Mouse (Mus musculus) gastrocnemius, adult 2 months (tissue): ENCODE results near the gene Zzef1. TPM values are rescaled to one million over a fixed set of nuclear protein-coding genes. Genes with fewer than 3 reads are reported as not detected.

Experiments used
- DNase-seq: peaks from one replicate; pipeline ENCODE4 v3.0.0; 2022
- H3K27ac ChIP-seq: fragments of 200-600 bp; 2 replicates; pipeline ENCODE4 v1.8.1; 2022; ENCODE audit warnings: mild to moderate bottlenecking
- H3K4me3 ChIP-seq: fragments of 200-600 bp; 2 replicates; pipeline ENCODE4 v1.8.1; 2022; ENCODE audit warnings: mild to moderate bottlenecking, moderate library complexity
- CTCF ChIP-seq: fragments of 200-600 bp; IDR thresholded peaks from 2 replicates; pipeline ENCODE4 v1.8.1; 2022; ENCODE audit warnings: antibody characterized with exemption, mild to moderate bottlenecking, moderate library complexity
- intact Hi-C: fragments of 180-260 bp; cut with DNase I; formaldehyde crosslinking; loops from one replicate; pipeline ENCODE4 v1.15.1; 2025
- total RNA-seq, 2 experiments: library from RNA; stranded (reverse); gene quantifications; 2 replicates each; pipeline ENCODE4 v1.2.3; 2021

The Zzef1 gene
- total RNA-seq, 2 experiments from 2014 or later: 12.8 to 13.3 TPM

DNA sequence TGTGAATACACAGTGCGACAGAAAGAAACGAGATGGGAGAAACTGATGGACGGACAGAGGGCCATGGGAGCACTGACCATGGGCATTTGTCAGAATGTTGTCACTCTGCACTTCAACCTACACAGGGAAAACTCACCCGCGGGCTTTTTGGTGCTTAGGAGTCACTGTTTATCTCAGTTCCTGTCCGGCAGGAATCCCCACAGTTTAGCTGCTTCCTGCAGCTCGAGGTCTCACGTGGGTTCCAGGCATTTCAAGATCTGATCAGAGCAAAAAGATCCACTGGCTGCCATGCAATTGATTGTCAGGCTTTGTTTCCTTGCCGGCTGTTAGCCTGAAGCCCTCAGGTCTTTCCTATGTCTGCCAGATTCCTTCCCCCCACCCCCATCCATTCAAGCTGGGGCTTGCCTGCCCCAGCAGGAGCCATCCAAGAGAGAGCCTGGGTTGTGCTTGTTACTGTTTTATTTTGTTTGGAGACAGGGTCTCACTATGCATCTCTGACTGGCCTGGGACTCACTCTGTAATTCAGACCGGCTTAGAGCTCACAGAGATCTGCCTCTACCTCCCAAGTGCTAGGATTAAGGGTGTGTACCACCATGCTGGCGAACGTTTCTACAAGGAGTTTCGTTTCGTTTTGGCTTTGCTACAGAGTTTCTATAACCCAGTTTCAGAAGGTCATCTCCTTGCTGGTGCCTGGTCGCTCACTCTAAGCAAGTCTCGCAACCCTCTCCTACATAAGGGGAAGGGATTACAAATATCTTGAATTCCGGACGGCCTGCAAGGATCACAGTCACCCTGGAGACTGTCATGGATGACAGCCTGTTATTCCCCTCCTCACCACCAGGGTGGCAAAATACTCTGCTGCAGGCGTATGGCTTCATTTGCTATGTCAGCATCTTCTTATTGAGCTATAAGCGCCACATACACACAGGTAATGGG is 144.4 kb downstream of the Zzef1 start:
- peak; percentile 53 for DNase-seq
- peak overlapping the region; percentile 72 for H3K27ac ChIP-seq
- H3K4me3 ChIP-seq: peak overlapping the region; percentile 60
- intact Hi-C loops: loop anchor here (5.0 kb wide), 1 partner anchor 62 kb away; no protein-coding TSS in a partner anchor
- peak; percentile 79 for TF ChIP-seq CTCF

- Histone ChIP-seq H3K4me3 (no peak overlapping the region), H3K27ac (peak overlapping the region; percentile 72)
- TF ChIP-seq CTCF: no peak
- DNase-seq: no peak
- intact Hi-C loops: loop anchor here (5.0 kb wide), 1 partner anchor 57 kb away; no protein-coding TSS in a partner anchor
These were observed 149.2 kb downstream of the Zzef1 start for GRCm38 (mm10) chr11:72944996-72945793.

- DNase-seq: no peak
- no peak for TF ChIP-seq CTCF
These were observed 150.0 kb downstream of the Zzef1 start for GRCm38 (mm10) chr11:72945875-72946559.

GRCm38 (mm10) chr11:72946560-72947119 is 150.6 kb downstream of the Zzef1 start:
- DNase-seq: no peak
- intact Hi-C loops: no loop called here
- Histone ChIP-seq H3K27ac (peak overlapping the region; percentile 72), H3K4me3 (peak overlapping the region; percentile 15; the same call in 1 of the 2 replicates)
- no peak for TF ChIP-seq CTCF

More at GRCm38 (mm10) chr11:72945875-72946559, 150.0 kb downstream of the Zzef1 start:
- H3K4me3 ChIP-seq: no peak overlapping the region
- intact Hi-C loops: no loop called here
- H3K27ac ChIP-seq: peak overlapping the region; percentile 72

DNA sequence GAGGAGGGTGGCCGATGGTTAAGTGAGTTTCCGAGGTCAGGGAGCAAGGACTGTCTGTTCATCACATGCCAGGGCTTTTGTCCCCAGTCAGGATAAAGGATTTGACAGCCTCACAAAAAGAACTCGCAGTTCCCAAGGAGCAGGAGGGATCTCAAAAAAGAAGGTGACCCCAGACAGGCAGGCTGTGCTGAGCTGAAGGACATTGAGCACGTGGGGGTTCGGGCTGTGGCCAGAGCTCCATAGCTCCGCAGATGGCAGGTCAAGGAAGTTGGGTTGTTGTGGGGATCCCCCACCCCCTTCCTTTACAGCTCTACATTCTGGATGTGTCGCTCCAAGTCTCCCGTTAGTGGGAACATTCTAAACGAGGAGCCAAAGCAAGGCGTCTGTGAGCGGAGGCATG is 151.8 kb downstream of the Zzef1 start:
- no peak for DNase-seq
- TF ChIP-seq CTCF: no peak
- intact Hi-C loops: no loop called here
- Histone ChIP-seq H3K4me3 (no peak overlapping the region), H3K27ac (no peak overlapping the region)

DNA sequence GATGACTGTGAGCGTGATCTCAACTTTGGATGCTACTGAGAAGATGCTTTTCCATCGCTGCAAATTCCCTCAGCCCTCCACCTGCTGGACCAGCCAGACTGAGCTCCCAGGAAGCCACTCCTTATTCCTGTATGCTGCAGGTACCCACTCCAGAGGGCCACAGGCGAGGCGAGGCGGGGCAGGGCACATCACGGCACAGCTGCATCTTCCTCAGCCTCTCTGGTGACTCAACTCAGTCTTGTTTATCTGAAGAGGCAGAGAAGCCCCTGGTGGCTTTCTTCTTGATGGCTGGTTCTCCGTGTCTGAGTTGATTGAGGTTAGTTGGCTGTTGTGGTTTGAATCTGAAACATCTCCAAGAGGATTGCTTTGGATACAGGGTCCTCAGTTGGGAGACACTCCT is 152.2 kb downstream of the Zzef1 start:
- Histone ChIP-seq H3K4me3 (no peak overlapping the region), H3K27ac (no peak overlapping the region)
- intact Hi-C loops: no loop called here
- no peak for TF ChIP-seq CTCF
- DNase-seq: no peak

DNA sequence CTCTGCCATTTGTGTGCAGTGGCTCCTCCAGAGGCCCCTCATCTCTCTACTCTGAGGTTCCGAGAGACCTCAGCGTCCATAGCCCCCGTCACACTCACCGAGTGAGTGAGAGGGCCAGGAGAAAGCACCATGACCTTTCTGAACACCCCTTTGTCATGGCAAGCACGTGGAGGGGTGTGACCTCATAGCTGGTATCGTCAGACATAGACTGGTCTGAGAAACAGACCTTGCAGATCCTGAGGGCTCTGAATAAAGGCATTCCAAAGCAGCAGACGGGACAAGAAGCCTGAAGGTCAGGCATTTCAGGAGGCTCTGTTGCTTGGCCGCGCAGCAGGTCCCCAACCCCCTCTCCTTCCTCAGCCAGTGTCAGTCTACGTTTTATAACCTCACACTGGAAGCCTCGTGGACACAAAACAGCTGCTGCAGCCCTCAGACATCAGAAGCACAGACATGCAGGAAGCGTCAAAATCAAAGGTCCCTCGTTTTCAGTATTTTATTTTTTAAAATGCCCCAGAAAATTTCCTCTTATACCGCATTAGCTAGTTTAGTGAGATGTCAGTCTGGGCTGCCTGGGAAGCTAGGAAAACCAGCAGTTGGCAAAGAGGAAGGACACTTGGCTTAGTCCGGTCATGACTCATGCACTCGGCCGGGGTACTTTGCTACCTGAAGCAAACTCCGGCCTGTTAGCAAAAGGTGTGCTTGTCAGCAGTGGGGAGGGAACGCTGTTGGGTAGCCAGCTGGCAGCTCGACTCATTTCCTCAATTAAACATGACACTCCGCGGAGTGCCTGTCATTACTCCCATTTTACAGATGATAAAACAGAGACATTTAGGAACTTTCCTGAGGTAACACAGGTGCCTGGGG is 155.3 kb downstream of the Zzef1 start:
- H3K27ac ChIP-seq: peak overlapping the region; percentile 83
- no peak for DNase-seq
- H3K4me3 ChIP-seq: no peak overlapping the region
- intact Hi-C loops: no loop called here
- no peak for TF ChIP-seq CTCF

GRCm38 (mm10) chr11:72952226-72952625 is 156.2 kb downstream of the Zzef1 start:
- no peak for TF ChIP-seq CTCF
- Histone ChIP-seq H3K4me3 (no peak overlapping the region), H3K27ac (peak overlapping the region; percentile 83)
- intact Hi-C loops: no loop called here
- DNase-seq: no peak

GRCm38 (mm10) chr11:72952697-72953096 is 156.7 kb downstream of the Zzef1 start:
- Histone ChIP-seq H3K4me3 (no peak overlapping the region), H3K27ac (peak overlapping the region; percentile 83)
- intact Hi-C loops: no loop called here
- no peak for TF ChIP-seq CTCF
- DNase-seq: no peak

GRCm38 (mm10) chr11:72953116-72953439 is 157.1 kb downstream of the Zzef1 start:
- DNase-seq: no peak
- no peak for TF ChIP-seq CTCF
- Histone ChIP-seq H3K4me3 (no peak overlapping the region), H3K27ac (peak overlapping the region; percentile 83)
- intact Hi-C loops: no loop called here

- H3K27ac ChIP-seq: peak overlapping the region; percentile 83
- no peak for TF ChIP-seq CTCF
These were observed 157.6 kb downstream of the Zzef1 start for GRCm38 (mm10) chr11:72953440-72954151.

More at GRCm38 (mm10) chr11:72953440-72954151, 157.6 kb downstream of the Zzef1 start:
- intact Hi-C loops: no loop called here
- DNase-seq: peak; percentile 69
- H3K4me3 ChIP-seq: no peak overlapping the region
